Mouse (Mus musculus) ES-E14 (cell line): ENCODE measurements around the gene Lamp1. TPM values are rescaled to one million over a fixed set of nuclear protein-coding genes. Genes with fewer than 3 reads are reported as not detected.

Experiments used
- DNase-seq: peaks from one replicate; pipeline ENCODE4 v3.0.0-alpha.2; 2013; ENCODE audit warnings: low read depth, low spot score
- H3K27ac ChIP-seq: 2 replicates; pipeline ENCODE4 v1.5.1; 2012; ENCODE audit warnings: low read depth, mild to moderate bottlenecking, low read length, moderate library complexity, mixed read lengths; ENCODE audit not compliant: poor library complexity, insufficient read depth, severe bottlenecking
- H3K36me3 ChIP-seq: 2 replicates; pipeline ENCODE4 v1.6.1; 2012; ENCODE audit warnings: mild to moderate bottlenecking, low read length, moderate library complexity, mixed read lengths; ENCODE audit not compliant: control insufficient read depth, poor library complexity, insufficient read depth, severe bottlenecking
- H3K4me1 ChIP-seq, 2 experiments: fragments of 150-350 bp in 1 of 2; sonication (generic) in 1 of 2; 2 replicates each; pipeline ENCODE4 v1.6.1; 2012; ENCODE audit warnings: low read length in 2 of 2, mild to moderate bottlenecking in 1 of 2, mixed read lengths in 1 of 2; ENCODE audit not compliant: control insufficient read depth in 2 of 2, insufficient read depth in 2 of 2, poor library complexity in 1 of 2
- H3K4me3 ChIP-seq, 2 experiments: fragments of 150-350 bp in 1 of 2; sonication (generic) in 1 of 2; 2 replicates each; pipeline ENCODE4 v1.5.1; 2012; ENCODE audit warnings: low read length in 2 of 2, low read depth in 1 of 2, mild to moderate bottlenecking in 1 of 2, mixed read lengths in 1 of 2; ENCODE audit not compliant: insufficient read depth in 1 of 2, poor library complexity in 1 of 2, severe bottlenecking in 1 of 2
- H3K9ac ChIP-seq: 2 replicates; pipeline ENCODE4 v1.6.1; 2012; ENCODE audit warnings: low read depth, mild to moderate bottlenecking, low read length, mixed read lengths; ENCODE audit not compliant: poor library complexity, insufficient read depth, severe bottlenecking
- H3K9me3 ChIP-seq: fragments of 150-350 bp; sonication (generic); 2 replicates; pipeline ENCODE4 v1.6.1; 2012; ENCODE audit warnings: low read depth, mild to moderate bottlenecking, low read length; ENCODE audit not compliant: control insufficient read depth, insufficient read depth
- CHD2 ChIP-seq: IDR thresholded peaks from 2 replicates; pipeline ENCODE4 v1.6.1; 2014; ENCODE audit warnings: mild to moderate bottlenecking, low read depth, low read length, inconsistent platforms
- HCFC1 ChIP-seq: IDR thresholded peaks from 2 replicates; pipeline ENCODE4 v1.6.1; 2012; ENCODE audit warnings: low read length, inconsistent platforms, borderline replicate concordance; ENCODE audit not compliant: insufficient read depth
- MAFK ChIP-seq: IDR thresholded peaks from 2 replicates; pipeline ENCODE4 v1.6.1; 2014; ENCODE audit warnings: mild to moderate bottlenecking, low read depth, low read length, inconsistent platforms; ENCODE audit not compliant: insufficient read depth
- ZC3H11A ChIP-seq: IDR thresholded peaks from 2 replicates; pipeline ENCODE4 v1.6.1; 2012; ENCODE audit warnings: low read depth, mild to moderate bottlenecking, inconsistent platforms, low read length, borderline replicate concordance
- ZNF384 ChIP-seq: IDR thresholded peaks from 2 replicates; pipeline ENCODE4 v1.6.1; 2012; ENCODE audit warnings: low read depth, low read length, inconsistent platforms
- in situ Hi-C, 2 experiments: fragments of 600-800 bp; cut with MboI; formaldehyde crosslinking; loops; one replicate each; pipeline ENCODE4 v1.15.1; 2025; ENCODE audit warnings: low sequenced_read_pairs in 2 of 2, inconsistent platforms in 1 of 2; ENCODE audit not compliant: unreplicated experiment in 2 of 2
- total RNA-seq: library from RNA; depleted of rRNA; stranded (reverse); fragments of 300-350 nt; gene quantifications from 2 replicates; pipeline ENCODE4 v1.2.3, GENCODE M21; 2012

Lamp1 gene
- total RNA-seq, 1 experiment, result 559 TPM

- no peak overlapping the region for H3K9ac ChIP-seq
- H3K9me3 ChIP-seq, result no peaks in the 10 kb centered on the region
- H3K4me3 ChIP-seq, result no peak overlapping the region
- H3K4me1 ChIP-seq, result peaks cover 0 to 11% of the 10 kb centered on the region in 2 experiments; a peak in 2 of 4 replicates
- TF ChIP-seq MAFK (no peak), ZNF384 (no peak), ZC3H11A (no peak), HCFC1 (no peak), CHD2 (no peak)
- H3K36me3 ChIP-seq, result peaks cover 68% of the 10 kb centered on the region
- in situ Hi-C loops, result no loop called here
- no peak overlapping the region for H3K27ac ChIP-seq
- no peak for DNase-seq
These were observed 16.7 kb downstream of the Lamp1 start for GRCm38 (mm10) chr8:13175650-13176049.

DNA sequence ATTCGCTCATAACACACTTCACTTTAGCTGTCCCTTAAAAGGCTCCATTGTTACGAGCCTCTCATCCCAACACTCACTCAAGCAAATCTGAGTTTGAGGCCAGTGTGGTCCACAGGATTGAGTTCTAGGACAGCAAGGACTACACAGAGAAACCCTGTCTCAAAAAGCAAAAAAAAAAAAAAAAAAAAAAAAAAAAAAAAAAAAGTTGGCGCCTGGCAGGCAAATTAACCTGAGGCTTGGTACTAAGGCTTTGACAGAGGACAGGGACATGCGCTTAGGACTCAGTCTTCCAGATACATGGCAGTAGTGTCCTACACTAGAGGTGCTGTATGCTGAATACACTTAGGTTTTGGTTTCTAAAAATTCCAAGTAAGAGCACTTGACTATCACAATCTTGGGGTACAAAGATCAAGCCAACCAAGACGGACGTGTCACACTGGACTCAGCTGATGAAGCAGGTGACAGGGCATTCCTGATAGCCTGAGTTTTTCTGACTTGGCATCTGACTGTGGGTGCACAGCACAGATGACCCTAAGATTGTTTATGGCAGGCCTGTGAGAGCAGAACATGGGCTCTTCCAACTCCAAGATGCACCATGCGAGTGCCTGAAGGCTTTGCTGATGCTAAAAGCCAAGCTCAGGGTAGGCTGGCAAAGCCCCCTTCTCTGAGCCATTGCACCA is 18.4 kb downstream of the Lamp1 start:
- in situ Hi-C loops, result no loop called here
- H3K4me1 ChIP-seq, result peaks cover 0 to 21% of the 10 kb centered on the region in 2 experiments; a peak in 2 of 4 replicates
- DNase-seq, result no peak
- no peak overlapping the region for H3K27ac ChIP-seq
- no peak for TF ChIP-seq CHD2
- TF ChIP-seq ZNF384, result peak; percentile 85
- H3K9ac ChIP-seq, result no peak overlapping the region
- H3K4me3 ChIP-seq, result no peak overlapping the region
- peaks cover 54% of the 10 kb centered on the region for H3K36me3 ChIP-seq
- no peaks in the 10 kb centered on the region for H3K9me3 ChIP-seq

GRCm38 (mm10) chr8:13178137-13178536 is 19.2 kb downstream of the Lamp1 start:
- Histone ChIP-seq H3K9me3 (no peaks in the 10 kb centered on the region), H3K9ac (no peak overlapping the region), H3K27ac (no peak overlapping the region), H3K4me3 (no peak overlapping the region), H3K4me1 (peaks cover 0 to 21% of the 10 kb centered on the region in 2 experiments; a peak in 2 of 4 replicates), H3K36me3 (peaks cover 47% of the 10 kb centered on the region)
- no peak for DNase-seq
- in situ Hi-C loops, result no loop called here
- TF ChIP-seq CHD2, result no peak
- TF ChIP-seq ZNF384, result no peak
- no peak for TF ChIP-seq HCFC1

DNA sequence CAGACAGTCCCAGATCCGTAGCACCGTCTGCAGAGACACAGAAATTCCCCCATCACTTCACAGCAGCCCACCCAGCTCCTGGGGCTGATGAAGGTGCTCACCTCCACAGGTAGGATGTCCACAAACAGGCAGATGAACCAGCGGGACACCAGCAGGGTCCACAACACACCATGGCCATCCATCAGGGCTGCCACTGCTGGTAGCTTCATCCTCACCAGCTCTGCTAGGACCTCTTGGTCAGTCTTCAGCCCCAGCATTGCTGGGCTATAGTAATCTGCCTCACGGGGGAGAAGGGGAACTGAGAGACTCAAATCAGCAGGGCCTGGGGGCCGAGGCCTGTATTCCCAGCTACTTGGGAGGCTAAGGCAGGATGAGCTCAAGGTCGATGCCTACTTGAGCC is 20.5 kb downstream of the Lamp1 start:
- H3K4me1 ChIP-seq, result peaks cover 0 to 21% of the 10 kb centered on the region in 2 experiments; a peak in 2 of 4 replicates
- peaks cover 38% of the 10 kb centered on the region for H3K36me3 ChIP-seq
- in situ Hi-C loops, result no loop called here
- DNase-seq, result no peak
- no peak for TF ChIP-seq HCFC1
- no peak for TF ChIP-seq CHD2
- TF ChIP-seq ZC3H11A, result no peak
- no peak for TF ChIP-seq MAFK
- no peak for TF ChIP-seq ZNF384
- no peak overlapping the region for H3K27ac ChIP-seq
- H3K9me3 ChIP-seq, result no peaks in the 10 kb centered on the region
- H3K4me3 ChIP-seq, result no peak overlapping the region
- no peak overlapping the region for H3K9ac ChIP-seq

- no peak overlapping the region for H3K27ac ChIP-seq
- in situ Hi-C loops, result no loop called here
- H3K9me3 ChIP-seq, result no peaks in the 10 kb centered on the region
- H3K4me1 ChIP-seq, result peaks cover 0 to 21% of the 10 kb centered on the region in 2 experiments; a peak in 2 of 4 replicates
- no peak overlapping the region for H3K9ac ChIP-seq
- no peak overlapping the region for H3K4me3 ChIP-seq
- no peak for TF ChIP-seq ZNF384
- TF ChIP-seq HCFC1, result no peak
- TF ChIP-seq ZC3H11A, result no peak
- TF ChIP-seq MAFK, result no peak
- peaks cover 39% of the 10 kb centered on the region for H3K36me3 ChIP-seq
- no peak for DNase-seq
These were observed 21.0 kb downstream of the Lamp1 start for GRCm38 (mm10) chr8:13179948-13180347.
